Mouse (Mus musculus) retina, postnatal 1 day (tissue): ENCODE results near the gene Tnfrsf11a.
"Not testable (repeated sequence)": the region's sequence is repeated elsewhere in the genome, so short reads cannot be mapped to it uniquely, and the experiment has no call there.

Experiments used
- DNase-seq: peaks from one replicate; pipeline ENCODE4 v3.0.0-alpha.2; 2012

Tnfrsf11a gene

DNA sequence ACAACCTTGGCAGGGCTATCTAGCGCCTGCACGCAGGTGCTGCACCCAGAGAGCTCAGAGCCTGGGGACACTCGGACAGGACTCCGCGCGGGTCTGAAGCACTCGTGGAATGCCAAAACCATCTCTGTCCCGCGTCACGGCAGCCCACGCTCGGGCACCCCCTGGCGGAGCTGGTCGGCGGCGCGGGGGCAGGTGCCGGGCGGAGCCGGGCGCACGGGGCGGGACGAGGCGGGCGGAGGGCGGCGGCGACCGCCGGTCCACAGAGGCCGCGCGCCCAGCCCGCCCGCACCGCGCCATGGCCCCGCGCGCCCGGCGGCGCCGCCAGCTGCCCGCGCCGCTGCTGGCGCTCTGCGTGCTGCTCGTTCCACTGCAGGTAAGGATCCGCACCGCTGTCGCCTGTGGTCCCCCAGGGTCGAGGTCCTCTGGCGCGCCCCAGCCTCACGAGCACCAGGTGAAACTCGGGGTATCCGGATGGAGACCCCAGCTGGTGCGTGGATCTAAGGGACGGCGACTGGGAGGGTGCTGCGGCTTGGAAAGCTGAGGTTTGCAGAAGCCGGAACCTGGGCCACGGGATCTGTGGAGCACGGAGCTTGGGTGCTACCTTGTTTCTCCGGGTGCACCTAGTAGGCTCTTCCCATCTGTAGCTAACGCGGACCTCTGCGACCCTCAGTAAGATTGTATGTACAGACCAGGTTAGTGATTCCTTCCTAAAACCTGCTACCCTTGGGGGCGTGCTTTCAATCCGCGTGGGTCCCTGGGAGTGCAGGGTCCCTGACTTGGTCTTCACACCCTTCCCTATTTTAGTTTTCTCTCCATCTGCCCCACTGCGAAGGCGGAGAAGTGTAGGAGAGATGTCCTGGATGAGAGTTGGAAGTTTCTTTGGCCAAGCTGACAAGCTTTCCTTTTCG lies at the start of gene Tnfrsf11a:
TSS of gene Tnfrsf11a (plus strand) at position 262 of the 908 bp plus-strand sequence.
- peak; percentile 70 for DNase-seq

DNA sequence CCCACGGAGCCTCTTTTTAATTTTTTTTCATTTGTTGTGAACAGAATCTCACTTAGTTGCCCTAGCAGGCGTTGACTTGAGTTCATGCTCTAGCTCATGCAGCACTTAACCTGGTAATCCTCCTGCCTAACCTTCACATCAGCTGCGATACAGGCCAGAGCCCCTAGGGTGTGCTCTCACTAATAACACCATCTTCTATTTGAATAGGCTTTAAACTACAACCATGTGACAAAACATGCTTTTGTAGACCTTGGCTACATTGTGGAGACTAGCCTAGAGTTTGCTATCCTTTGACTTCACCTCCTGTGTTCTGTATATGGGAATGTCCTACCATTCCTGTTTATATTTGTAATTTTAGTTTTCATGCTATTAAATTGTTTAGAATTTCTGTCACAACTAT lies 45.2 kb upstream of the Tnfrsf11a start:
- peak; percentile 16 for DNase-seq

DNA sequence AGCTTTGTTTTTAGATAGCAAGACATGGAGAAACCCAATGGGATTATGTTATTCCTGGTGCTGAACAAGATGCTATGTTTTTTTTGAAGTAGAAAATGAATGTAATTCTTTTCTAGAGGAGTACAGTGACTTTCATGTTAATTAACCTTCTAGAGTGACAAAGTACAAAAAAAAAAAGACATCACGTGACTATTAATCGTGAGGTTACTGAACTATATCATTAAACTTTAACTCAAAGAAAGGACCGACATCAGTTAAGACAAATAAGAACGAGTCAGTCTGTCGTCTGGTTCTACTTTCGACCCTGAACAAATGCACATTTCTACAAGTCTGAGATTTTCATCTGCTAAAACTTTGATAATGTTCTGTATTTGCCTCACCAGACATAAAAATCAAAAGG lies 42.2 kb upstream of the Tnfrsf11a start:
- DNase-seq = no peak

DNA sequence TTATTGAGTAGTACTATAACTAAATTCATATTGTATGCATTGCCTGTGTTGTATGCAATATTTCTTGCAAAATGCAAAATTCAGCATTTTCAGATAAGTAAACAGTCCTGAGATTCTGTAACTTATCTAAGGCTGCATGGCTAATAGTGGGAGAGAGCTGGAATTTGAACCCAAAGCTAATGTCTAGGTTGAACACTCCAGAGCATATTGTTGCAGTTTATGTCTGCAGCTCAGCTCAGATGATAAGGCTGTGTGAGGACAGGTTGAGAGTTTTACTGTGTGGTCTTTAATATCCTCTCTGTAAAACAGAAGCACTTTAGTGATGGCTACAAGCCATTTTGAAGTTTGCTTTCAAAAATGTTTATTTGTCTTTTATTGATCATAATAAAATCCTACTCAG lies 41.0 kb upstream of the Tnfrsf11a start:
- DNase-seq = no peak

DNA sequence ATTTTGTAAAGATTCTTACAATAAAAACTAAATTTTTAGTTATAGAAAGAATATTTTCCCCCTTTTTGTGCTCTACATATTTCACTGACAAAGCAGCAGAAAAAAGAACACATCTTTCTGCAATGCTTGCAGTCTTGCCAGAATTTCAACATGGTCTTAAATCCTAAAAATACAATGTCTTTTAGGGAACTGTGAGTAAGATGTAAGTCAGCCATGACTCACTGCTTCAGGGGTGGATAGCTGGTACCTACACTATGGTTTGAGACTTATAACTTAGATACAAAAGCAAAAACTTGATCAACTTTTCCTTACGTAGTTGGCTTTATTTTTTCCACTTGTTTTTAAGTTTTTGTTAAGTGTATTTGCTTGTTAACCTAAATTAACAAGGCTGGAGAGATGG lies 38.0 kb upstream of the Tnfrsf11a start:
- no peak for DNase-seq

DNA sequence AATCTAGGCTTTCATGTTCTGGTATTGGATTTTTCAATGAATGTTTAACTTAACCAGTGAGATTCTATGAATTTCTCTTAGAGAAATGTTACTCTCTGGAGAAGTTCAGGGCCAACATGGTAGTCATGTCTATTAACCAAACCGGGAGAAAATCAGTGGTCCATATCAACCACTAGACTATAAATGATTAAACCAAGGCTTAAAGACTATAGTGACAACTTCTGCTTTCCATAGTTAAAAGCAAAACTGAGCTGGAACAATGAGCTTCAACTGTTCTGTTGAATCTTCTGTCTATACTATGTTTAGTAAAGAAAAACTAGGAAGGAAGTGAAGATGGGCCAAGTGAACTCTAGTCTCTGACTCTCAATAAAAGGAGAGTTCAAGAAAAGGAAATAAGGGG lies 34.1 kb upstream of the Tnfrsf11a start:
- no peak for DNase-seq

DNA sequence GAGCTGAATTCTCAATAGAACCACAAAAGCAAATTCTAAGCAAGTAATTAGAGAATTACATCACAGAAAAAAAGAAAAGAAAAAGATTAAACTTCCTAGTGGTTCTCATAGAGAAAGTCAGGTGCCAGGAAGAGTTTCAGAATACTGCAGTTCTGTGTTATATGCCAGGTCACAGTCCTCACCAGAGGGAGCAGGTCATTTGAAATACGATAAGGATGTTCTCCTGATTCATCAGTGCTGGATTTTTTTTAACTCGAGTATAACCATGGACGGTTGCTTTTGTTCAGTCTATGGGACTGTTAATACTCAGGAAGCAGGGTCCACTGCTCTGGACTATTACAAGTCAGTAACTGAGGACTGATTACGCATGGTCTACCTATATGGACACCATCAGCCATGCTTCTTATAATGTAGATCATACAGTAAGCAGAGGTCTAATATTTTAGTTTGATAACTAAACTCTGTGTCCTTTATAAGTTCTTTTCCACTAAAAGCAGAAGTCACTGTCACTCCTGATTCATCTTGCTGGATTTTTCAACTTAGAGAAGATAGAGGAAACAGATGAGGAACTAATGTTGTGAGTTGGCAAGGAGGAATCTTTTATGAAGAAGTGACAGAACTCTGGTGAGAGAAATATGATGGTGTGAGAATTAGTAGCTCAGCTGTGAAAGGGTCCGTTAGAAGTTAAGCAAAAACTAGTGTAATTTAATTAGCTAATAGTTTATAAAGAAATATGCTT lies 33.5 kb upstream of the Tnfrsf11a start:
- no peak for DNase-seq

DNA sequence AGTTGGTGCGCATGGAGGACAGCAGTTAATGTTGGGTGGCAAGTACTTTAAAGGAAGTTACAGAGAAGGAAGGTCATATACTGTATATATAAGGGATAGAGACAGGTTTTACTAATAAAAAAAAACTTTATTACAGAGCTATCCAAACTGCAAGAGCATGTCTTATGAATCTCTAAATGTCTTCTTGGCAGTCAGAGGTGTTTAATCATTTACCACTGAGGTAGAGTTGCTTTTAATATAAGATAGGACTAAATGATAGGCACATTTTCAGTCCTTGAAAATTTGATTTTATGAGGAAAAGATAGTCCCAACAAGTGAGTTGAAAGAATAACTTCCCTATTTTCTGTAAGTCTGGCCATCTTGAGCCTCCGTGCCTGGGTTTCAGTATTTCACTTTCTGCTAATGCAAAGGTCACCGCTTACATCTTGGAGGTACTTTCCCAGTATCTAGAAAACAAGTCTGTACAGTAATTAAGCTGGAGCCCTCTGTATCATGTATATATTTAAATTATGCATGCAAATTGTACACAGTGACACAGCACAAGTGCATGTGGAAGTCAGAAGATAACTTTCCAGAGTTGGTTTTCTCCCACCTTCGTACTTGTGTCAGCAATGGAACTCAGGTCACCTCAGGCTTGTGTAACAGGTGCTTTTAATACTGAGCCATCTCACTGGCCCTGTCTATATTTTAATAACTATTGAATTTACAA lies 32.3 kb upstream of the Tnfrsf11a start:
- DNase-seq = no peak

DNA sequence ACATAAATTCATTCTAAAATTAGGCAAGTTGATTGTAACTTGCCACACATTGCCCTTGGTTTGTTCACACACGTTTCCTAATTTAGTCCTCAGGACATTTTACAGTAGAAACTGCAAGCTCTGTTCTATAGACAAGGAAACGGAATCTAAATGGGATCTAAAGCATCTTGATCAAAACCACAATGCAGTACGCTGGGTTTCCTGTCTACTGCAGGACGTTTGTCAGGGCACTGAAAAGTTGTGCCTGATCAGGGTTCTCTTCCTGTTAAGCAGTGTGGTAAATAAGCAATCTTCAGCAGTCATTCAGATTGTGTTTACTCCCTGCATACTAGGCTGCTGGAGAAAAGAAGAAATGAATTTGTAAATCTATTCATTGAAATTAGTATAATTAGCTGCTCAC lies 28.3 kb upstream of the Tnfrsf11a start:
- DNase-seq = no peak

DNA sequence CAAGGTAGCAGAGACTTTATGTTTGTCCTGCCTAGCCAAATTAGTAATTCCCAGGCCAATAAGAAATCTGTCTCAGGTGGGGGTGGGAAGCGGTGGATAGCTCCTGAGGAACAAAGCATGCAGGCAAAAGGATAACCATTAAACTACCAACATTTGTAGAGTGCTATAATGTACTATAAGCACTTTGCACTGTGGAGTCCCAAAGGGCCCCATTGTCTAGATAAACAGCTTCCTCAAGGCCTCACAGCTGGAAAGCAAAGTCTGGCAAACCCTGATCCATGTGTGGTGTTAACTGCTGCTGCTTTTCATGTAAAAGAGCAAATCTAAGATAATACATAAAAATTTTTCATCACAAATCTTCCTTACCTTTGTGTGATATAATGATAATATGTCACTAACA lies 27.6 kb upstream of the Tnfrsf11a start:
- DNase-seq = no peak

DNA sequence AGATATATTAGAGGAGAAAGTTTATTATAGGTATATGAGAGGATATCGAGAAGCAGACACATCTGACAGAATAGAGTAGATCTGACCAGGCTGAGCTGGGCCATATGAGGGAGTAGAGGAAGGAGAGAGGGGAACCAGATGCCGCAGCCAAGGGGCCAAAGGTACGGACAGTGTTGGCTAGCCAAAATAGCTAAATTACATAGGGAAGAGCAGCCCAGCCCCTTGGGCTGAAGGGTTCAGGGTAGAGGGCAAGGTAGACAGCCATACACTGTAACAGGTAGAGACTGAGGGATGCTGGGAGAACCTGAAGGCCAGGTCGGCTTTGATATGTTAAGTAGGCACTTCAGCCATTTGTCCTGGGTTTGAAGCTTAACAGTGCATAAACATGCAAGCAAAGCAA lies 21.7 kb upstream of the Tnfrsf11a start:
- no peak for DNase-seq

DNA sequence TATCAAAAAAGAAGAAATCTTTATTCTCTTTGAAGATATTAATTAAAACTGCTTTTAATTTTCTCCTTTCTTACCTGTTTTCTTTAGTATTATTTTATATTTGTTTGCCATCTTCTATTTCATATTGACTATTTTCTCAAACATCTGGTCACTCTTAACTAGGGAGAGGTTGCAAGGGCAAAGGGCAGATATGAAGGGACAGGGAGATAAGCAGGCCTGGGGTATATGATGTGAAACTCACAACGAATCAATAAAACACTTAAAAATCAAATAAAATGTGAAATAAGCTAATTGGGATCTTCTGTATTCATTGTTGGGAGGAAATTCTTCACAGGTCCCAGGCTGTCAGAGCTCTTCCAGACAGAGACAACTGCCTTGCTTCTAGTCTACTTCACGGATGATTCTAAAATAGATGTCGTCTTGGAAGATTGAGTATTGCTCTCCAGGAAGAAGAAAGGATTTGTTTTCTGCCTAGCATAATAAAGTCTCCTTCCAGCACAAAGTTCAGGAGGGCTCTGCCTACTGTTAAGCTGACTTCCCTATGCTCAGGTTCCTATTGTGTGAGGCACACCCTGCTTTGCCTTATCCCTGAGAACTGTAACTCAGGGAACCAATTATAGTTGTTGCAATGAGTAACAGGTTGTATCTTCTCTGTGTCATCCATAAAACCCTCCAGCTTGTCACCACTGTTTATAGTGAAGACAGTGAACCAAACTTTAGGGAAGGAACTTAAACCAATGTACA lies 20.9 kb upstream of the Tnfrsf11a start:
- DNase-seq = no peak

DNA sequence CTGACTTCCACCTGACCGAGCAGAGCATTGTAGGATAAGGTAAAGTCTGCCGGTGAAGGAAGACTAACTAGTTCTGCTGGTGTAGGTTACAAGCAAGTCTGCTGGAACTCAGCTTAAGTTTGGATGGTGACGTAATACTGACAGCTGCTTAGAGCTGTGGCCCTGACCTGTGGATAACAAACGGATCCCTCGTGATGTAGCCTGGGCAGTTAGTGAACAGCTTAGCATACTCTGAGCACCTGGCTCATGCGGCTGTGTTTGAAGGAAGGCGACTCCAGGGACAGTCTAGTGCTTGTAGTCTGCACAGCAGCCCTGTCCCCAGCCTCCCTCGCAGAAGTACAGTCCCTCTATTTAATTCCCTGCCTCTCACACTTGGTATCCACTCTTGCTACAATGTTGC lies 14.9 kb upstream of the Tnfrsf11a start:
- DNase-seq = peak; percentile 16

DNA sequence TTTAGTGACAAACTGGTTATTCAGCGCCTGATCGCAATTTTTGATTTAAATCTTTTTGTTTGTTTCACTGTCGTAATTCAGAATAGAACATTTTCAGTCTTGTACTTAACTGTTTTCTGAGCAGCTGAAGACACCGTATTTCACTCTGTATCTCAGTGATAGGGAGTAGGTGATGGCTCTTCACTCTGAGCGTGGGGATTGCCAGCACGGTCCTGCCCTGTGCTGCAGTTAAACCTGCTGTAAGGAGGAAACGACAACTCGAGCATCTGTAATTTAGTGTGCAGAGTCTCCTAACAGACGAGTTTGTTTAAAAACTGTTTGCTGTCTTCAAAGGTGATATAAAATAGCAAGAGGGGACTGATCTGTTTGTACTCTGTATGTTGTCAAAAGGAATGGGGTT lies 14.4 kb upstream of the Tnfrsf11a start:
- not testable (repeated sequence) for DNase-seq

DNA sequence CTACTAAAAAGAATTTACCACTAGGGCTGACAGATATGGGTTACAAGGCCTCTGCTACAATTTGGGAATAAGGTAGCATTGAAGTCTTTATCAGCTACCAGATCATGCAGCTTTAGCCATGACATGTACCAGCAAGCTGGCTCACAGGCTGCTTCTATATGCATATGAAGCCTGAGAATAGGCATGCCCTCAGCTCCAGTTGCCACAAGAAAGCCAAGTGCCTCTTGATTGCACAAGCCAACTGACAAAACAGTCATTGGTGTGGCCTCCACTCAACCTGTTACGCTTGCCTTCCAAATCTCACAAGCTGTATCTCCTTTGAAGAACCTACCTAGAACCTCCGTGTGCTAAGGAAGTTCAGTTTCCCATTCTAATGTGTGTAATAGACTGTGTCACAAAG lies 12.1 kb upstream of the Tnfrsf11a start:
- no peak for DNase-seq

DNA sequence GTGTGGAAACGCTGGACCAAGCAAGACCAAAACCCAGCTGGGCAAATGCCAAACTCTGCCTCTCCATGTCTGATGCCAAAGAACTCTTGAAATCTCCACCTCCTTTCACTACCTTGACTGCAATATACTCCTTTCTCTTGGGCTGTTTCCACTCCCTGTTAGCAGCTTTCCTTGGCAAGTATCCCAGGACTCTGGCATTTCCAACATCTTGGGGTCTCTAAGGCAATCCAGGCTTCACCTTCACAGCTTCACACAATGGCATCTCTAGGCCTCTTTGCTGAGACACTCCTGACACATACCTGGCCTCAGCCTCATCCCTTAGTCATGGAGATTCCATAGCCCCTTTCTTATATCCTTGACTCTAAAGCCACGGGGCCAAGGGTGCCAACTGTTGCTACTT lies 9.8 kb upstream of the Tnfrsf11a start:
- no peak for DNase-seq

DNA sequence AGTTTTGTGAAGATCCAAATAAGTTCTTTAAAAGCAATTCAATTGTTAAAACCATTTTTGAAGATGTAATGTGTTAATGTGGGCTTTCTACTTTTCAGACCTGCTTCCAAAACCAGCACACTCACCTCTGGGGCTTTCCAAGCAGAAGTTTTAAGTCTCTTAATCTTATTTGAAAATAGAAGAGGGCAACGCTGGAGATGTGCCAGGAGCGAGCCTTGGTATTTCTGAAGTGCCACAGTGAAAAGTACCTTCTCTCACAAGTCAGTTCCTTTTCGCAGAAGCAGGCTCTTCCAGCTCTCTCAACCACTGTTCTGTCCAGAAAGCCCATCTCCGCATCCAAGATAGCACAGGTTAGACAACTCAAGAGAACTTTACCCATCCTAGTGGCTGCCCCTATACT lies 4.1 kb upstream of the Tnfrsf11a start:
- no peak for DNase-seq

DNA sequence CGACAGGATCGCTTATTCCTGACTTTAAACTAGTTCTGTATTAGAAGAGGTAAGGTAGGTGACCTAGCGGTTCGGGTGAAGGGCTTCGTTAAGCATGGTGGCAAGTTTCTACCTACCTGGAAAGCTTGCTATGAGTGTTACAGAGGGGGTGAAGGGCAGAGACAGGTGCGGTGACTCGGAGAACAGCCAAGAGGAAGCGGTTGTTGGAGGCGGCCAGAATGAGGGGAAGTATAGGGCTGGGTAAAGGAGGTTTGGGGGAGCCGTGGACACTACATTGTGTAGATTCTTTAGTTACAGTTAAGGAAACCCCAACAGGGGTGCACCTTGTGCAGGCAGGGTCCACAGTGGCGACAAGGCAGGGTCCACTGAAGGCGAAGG lies 450 bp upstream of the Tnfrsf11a start:
- DNase-seq = no peak

DNA sequence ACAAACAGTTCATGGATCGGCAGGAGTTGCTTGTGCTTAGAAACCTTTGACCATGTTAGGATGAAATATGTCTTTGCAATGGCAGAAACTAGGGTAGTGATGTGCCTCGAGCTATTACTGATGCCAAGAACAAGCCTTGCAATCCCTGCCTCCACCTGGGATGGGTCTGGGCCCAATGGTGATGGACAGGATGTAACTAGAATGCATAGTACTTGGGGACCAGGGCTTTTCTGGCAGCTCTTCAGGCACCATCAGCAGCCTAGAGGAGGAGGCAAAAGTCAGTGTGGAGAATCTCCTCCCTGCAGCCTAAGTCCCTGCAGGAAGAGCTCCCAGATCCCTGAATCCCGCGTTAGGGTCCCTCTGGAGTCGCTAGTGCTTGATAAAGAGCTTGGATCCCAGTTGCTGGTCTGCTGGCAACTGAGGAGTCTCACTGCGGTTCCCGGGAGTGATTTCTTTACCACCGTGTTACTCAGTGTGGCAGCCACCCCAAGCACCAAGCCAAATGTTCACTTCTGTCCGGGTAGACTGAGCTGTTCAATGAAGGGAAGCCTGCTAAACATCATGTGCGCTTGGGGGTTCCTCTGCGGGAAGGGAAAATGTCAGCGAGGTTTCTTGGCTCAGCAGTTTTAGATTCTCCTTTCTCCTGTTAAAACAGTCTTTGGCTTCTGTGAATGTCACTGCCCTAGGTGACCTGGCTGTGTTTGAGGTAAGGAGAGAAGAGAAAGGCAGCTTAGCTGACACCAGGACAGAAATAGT lies 1.1 kb downstream of the Tnfrsf11a start:
- peak; percentile 27 for DNase-seq

DNA sequence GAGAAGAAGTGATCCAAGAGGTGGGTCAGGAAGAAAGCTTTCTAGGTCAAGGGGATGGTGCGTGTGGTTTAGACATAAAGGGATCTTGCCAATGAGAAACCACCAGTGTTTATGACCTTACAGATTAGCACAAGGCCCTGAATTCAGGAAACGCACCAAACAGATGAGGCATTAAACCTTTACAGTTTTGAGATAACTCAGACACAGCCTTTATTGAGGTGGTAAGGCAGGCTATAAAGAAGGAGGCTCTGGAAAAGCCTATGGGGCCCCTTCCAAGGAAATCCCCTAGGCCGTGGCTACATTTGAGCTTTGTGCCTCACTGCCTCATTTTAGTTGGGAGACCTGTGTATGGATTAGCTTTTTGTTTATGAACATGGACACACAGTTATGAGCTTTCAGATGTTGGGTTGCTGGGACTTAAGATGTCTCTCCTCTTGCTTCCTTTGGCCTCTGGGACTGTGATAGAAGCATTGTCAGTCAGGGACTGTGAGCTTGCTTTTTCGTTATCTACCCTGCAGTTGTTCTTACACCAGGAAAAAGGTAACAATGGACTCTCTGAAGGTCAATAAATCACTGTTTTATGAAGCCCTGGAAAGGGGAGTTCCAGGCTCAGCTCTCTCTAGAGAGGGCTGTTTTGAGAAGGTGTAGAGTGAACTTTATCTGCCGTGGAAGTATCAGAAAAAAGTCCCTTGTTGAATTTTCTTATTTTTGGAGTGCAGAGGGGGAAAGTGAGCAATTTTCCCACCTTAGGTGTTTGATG lies 3.9 kb downstream of the Tnfrsf11a start:
- no peak for DNase-seq

DNA sequence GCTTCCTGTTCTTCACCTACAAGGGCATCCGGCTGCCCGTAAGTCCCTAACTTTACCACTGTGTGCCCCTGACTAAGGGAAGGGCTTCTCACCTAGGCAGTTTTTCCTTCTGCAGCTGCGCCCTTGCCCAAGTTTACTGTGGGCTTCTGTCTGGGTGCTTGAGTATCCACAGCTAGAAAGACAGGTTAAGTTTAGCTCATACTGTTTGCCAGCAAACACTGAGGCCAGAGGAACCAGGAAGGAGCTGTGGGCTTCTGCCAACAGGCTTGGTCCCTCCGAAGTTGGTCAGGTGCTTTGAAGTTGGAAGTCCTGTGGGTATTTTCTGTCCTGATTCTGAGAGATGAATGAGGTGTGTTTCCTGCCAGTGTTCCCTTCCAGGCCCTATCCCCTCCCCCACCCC lies 4.6 kb downstream of the Tnfrsf11a start:
- DNase-seq = no peak
